Mouse (Mus musculus) myocyte (in vitro differentiated cells): ENCODE results near the gene Apon. TPM values are rescaled to one million over a fixed set of nuclear protein-coding genes. Genes with fewer than 3 reads are reported as not detected.
A peak's percentile ranks its signal among the peaks of the same experiment; 100 is the strongest.

ENCODE experiments used
- H3K27me3 ChIP-seq: one replicate; pipeline ENCODE4 v1.6.1; 2011; ENCODE audit not compliant: control insufficient read depth, insufficient read depth, insufficient read length
- H3K36me3 ChIP-seq: one replicate; pipeline ENCODE4 v1.6.1; 2011; ENCODE audit not compliant: control insufficient read depth, insufficient read depth
- H3K4me2 ChIP-seq: one replicate; pipeline ENCODE4 v1.6.1; 2011; ENCODE audit warnings: low read depth, control low read depth
- H3K4me3 ChIP-seq: one replicate; pipeline ENCODE4 v1.5.1; 2011; ENCODE audit warnings: mild to moderate bottlenecking, control low read depth, moderate library complexity
- H3K79me2 ChIP-seq: one replicate; pipeline ENCODE4 v1.6.1; 2011; ENCODE audit not compliant: control insufficient read depth, insufficient read depth
- H3ac ChIP-seq: one replicate; pipeline ENCODE4 v1.6.1; 2011; ENCODE audit not compliant: control insufficient read depth, insufficient read length
- CEBPB ChIP-seq: IDR thresholded peaks from 2 replicates; pipeline ENCODE4 v1.6.1; 2011; ENCODE audit warnings: mild to moderate bottlenecking, moderate library complexity; ENCODE audit not compliant: poor library complexity, insufficient read depth, severe bottlenecking
- E2F4 ChIP-seq: IDR thresholded peaks from one replicate; pipeline ENCODE4 v1.6.1; 2011; ENCODE audit warnings: mild to moderate bottlenecking, control low read depth, moderate library complexity; ENCODE audit not compliant: insufficient read depth
- MAX ChIP-seq: IDR thresholded peaks from one replicate; pipeline ENCODE4 v1.6.1; 2011; ENCODE audit warnings: low read depth, mild to moderate bottlenecking, control low read depth
- MYOD1 ChIP-seq, 3 experiments: IDR thresholded peaks; one replicate each; pipeline ENCODE4 v1.6.1; 2011; ENCODE audit warnings: control low read depth in 2 of 3, low read depth in 2 of 3, mild to moderate bottlenecking in 2 of 3, moderate library complexity in 1 of 3; ENCODE audit not compliant: insufficient read length in 2 of 3, control insufficient read depth in 1 of 3
- MYOG ChIP-seq, 3 experiments: IDR thresholded peaks; one replicate each; pipeline ENCODE4 v1.6.1; 2011; ENCODE audit warnings: control low read depth in 2 of 3, low read depth in 2 of 3, mild to moderate bottlenecking in 2 of 3; ENCODE audit not compliant: insufficient read length in 2 of 3, control insufficient read depth in 1 of 3, insufficient read depth in 1 of 3
- POLR2A ChIP-seq: IDR thresholded peaks from one replicate; pipeline ENCODE4 v1.6.1; 2011; ENCODE audit warnings: low read depth, mild to moderate bottlenecking, control low read depth, moderate library complexity; ENCODE audit not compliant: insufficient read length
- POLR2AphosphoS2 ChIP-seq: IDR thresholded peaks from one replicate; pipeline ENCODE4 v1.6.1; 2011; ENCODE audit warnings: low read depth, control low read depth; ENCODE audit not compliant: insufficient read length
- REST ChIP-seq: IDR thresholded peaks from one replicate; pipeline ENCODE4 v1.6.1; 2011; ENCODE audit warnings: mild to moderate bottlenecking, control low read depth, moderate library complexity; ENCODE audit not compliant: insufficient read depth, insufficient read length
- SRF ChIP-seq: IDR thresholded peaks from one replicate; pipeline ENCODE4 v1.6.1; 2011; ENCODE audit warnings: low read depth; ENCODE audit not compliant: control insufficient read depth, insufficient read length
- TCF12 ChIP-seq: IDR thresholded peaks from one replicate; pipeline ENCODE4 v1.6.1; 2011; ENCODE audit warnings: mild to moderate bottlenecking, control low read depth; ENCODE audit not compliant: poor library complexity, insufficient read depth, severe bottlenecking
- TCF3 ChIP-seq: IDR thresholded peaks from one replicate; pipeline ENCODE4 v1.6.1; 2011; ENCODE audit warnings: low read depth, control low read depth; ENCODE audit not compliant: insufficient read length
- USF1 ChIP-seq: IDR thresholded peaks from one replicate; pipeline ENCODE4 v1.6.1; 2011; ENCODE audit warnings: low read depth, mild to moderate bottlenecking, control low read depth, moderate library complexity
- polyA plus RNA-seq: library from polyadenylated mRNA; unstranded; fragments of >200 nt; fragmentation: generic; extraction: Trizol; gene quantifications from one replicate; pipeline ENCODE4 v1.2.1, GENCODE M21; 2012; ENCODE audit warnings: missing spikeins

The Apon gene
- polyA plus RNA-seq, 1 experiment = 0.06 TPM

- no peaks in the 10 kb centered on the region for H3K79me2 ChIP-seq
These were observed 9.8 kb downstream of the Apon start for GRCm38 (mm10) chr10:128263393-128264310.

DNA sequence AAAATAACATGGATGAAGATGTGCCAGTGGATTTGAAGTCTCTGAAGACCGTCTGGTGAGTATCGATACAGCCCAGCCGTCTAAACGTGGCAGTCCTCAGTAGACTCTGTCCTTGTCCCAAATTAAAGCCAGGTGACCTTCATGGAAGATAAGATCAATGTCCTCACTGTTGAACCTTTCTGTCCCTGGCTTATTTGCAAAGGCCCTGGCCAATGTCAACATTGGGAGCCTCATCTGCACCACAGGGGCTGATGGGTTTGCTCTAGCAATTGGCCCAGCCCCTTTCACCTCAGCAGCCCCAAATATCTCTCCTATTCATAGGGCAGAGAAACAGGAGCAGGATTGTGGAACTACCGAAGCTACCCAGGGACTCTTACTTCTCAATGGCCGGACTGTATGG, 14.5 kb downstream of the Apon start, which contains the start of gene Apof:
Gene Apof (plus strand): TSS at position 301 of the 400 bp plus-strand sequence.
- TF ChIP-seq SRF = no peak
- TF ChIP-seq TCF3 = no peak
- TF ChIP-seq MAX = no peak
- TF ChIP-seq CEBPB = no peak
- TF ChIP-seq E2F4 = no peak
- TF ChIP-seq POLR2AphosphoS2 = no peak
- TF ChIP-seq POLR2A = no peak
- TF ChIP-seq USF1 = no peak
- no peak for TF ChIP-seq REST
- TF ChIP-seq MYOG (IDR thresholded peaks at IDR 0.05; ENCODE audit: control insufficient read depth in 1 of 3, insufficient read depth in 1 of 3, insufficient read length in 2 of 3, low read depth in 2 of 3) = no peak
- no peak for TF ChIP-seq TCF12
- no peak for TF ChIP-seq MYOD1 (IDR thresholded peaks at IDR 0.05; ENCODE audit: control insufficient read depth in 1 of 3, insufficient read length in 2 of 3, low read depth in 2 of 3)
- Histone ChIP-seq H3K4me2 (no peak within 1 kb of the TSS), H3ac (no peak within 1 kb of the TSS)

More at GRCm38 (mm10) chr10:128263393-128264310, 9.8 kb downstream of the Apon start:
- no peaks in the 10 kb centered on the region for H3K27me3 ChIP-seq
- H3K36me3 ChIP-seq = no peaks in the 10 kb centered on the region
- no peak overlapping the region for H3ac ChIP-seq
- TF ChIP-seq TCF3 (no peak), POLR2A (no peak), MYOD1 (IDR thresholded peaks at IDR 0.05; ENCODE audit: control insufficient read depth in 1 of 3, insufficient read length in 2 of 3, low read depth in 2 of 3) (no peak), MYOG (IDR thresholded peaks at IDR 0.05; ENCODE audit: control insufficient read depth in 1 of 3, insufficient read depth in 1 of 3, insufficient read length in 2 of 3, low read depth in 2 of 3) (no peak), USF1 (no peak), REST (no peak), E2F4 (no peak), TCF12 (no peak), SRF (no peak), POLR2AphosphoS2 (no peak), CEBPB (no peak), MAX (no peak)
- H3K4me3 ChIP-seq = no peak overlapping the region
- no peak overlapping the region for H3K4me2 ChIP-seq

GRCm38 (mm10) chr10:128269206-128269910, 15.5 kb downstream of the Apon start:
- TF ChIP-seq SRF (no peak), MYOD1 (IDR thresholded peaks at IDR 0.05; ENCODE audit: control insufficient read depth in 1 of 3, insufficient read length in 2 of 3, low read depth in 2 of 3) (no peak), MYOG (IDR thresholded peaks at IDR 0.05; ENCODE audit: control insufficient read depth in 1 of 3, insufficient read depth in 1 of 3, insufficient read length in 2 of 3, low read depth in 2 of 3) (no peak), E2F4 (no peak), POLR2A (no peak), CEBPB (no peak), REST (no peak), TCF12 (no peak), POLR2AphosphoS2 (no peak), MAX (no peak), USF1 (no peak), TCF3 (no peak)
- Histone ChIP-seq H3K79me2 (peaks cover 9% of the 10 kb centered on the region), H3K27me3 (no peaks in the 10 kb centered on the region), H3K4me2 (peak overlapping the region; percentile 90), H3K36me3 (no peaks in the 10 kb centered on the region), H3ac (no peak overlapping the region), H3K4me3 (peak overlapping the region; percentile 77)

More for the DNA sequence above, 14.5 kb downstream of the Apon start, which contains the start of gene Apof:
- H3K79me2 ChIP-seq = peaks cover 9% of the 10 kb centered on the region
- H3K27me3 ChIP-seq = no peaks in the 10 kb centered on the region
- H3K36me3 ChIP-seq = no peaks in the 10 kb centered on the region
- H3K4me3 ChIP-seq = peak within 1 kb of the TSS; percentile 77

DNA sequence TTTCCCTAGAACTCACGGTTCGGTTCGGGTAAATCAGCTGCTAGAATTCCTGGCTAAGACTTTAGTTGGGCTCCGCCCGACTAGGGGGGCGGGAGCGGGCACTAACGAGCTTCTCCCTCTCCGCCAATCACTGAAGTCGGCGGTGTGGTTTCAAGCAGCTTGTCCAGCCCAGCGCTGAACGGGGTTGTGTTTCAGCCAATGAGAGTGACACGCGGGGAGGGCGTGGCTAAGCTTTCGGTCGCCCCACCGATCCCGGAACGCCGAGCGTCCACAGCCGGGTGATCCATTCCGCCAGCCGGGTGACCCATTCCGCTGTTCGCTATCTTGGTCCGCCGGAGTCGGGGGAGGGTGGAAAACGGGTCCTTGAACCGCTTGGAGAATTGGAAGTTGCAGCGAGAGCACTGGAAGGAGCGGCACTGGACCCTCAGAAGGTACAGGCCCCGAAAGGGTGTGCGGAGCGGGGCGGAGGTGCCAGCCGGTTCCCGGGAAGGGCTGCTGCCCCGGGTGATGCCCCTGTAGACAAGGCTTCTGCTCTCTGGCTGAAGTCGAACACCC, 16.5 kb downstream of the Apon start, which contains the start of gene Stat2:
Gene Stat2 (plus strand): TSS at position 273 of the 555 bp plus-strand sequence.
- H3K4me2 ChIP-seq = peak within 1 kb of the TSS; percentile 90
- H3K36me3 ChIP-seq = no peaks in the 10 kb centered on the region
- H3ac ChIP-seq = peak within 1 kb of the TSS; percentile 4
- TF ChIP-seq POLR2AphosphoS2 = peak; percentile 93
- TF ChIP-seq REST = no peak
- TF ChIP-seq SRF = no peak
- TF ChIP-seq TCF12 = no peak
- no peak for TF ChIP-seq MYOD1 (IDR thresholded peaks at IDR 0.05; ENCODE audit: control insufficient read depth in 1 of 3, insufficient read length in 2 of 3, low read depth in 2 of 3)
- TF ChIP-seq MYOG (IDR thresholded peaks at IDR 0.05; ENCODE audit: control insufficient read depth in 1 of 3, insufficient read depth in 1 of 3, insufficient read length in 2 of 3, low read depth in 2 of 3) = no peak
- TF ChIP-seq USF1 = no peak
- no peak for TF ChIP-seq E2F4
- peak; percentile 86 for TF ChIP-seq POLR2A
- TF ChIP-seq CEBPB = no peak
- no peak for TF ChIP-seq MAX
- no peak for TF ChIP-seq TCF3
- peaks cover 9% of the 10 kb centered on the region for H3K79me2 ChIP-seq
- no peaks in the 10 kb centered on the region for H3K27me3 ChIP-seq
- peak within 1 kb of the TSS; percentile 77 for H3K4me3 ChIP-seq
